9 mouse cellular contexts compared by ENCODE assay signal in genomic region chr5:114371331-114371730, GRCm38 (mm10). TPM values are rescaled to one million over a fixed set of nuclear protein-coding genes. Genes with fewer than 3 reads are reported as not detected.
DNase-seq lines count a peak whose midpoint lies in the region; ATAC-seq and TF ChIP-seq lines count a peak whose summit lies in the region.
"Had no signal": no experiment of that assay in that cellular context is flagged by ENCODE, and none has a peak within 500 bp of the region (broad histone marks: within the 10 kb centered on the region; RNA-seq: fewer than 3 reads in every experiment).

No protein-coding gene starts in this region.

- TF ChIP-seq CTCF in cerebellum, adult 2 months (IDR thresholded peaks at IDR 0.05; ENCODE audit: borderline replicate concordance, insufficient read depth, low read depth, low read length), result no peak

- H3K9ac ChIP-seq in kidney, embryonic 15.5 days, result no peak overlapping the region
- H3K9ac ChIP-seq in embryonic facial prominence, embryonic 12.5 days, result peak overlapping the region; percentile 11; the same call in 1 of the 2 replicates
- no peak overlapping the region for H3K9ac ChIP-seq in limb, embryonic 11.5 days (ENCODE audit: low read length)
- no peak overlapping the region for H3K9ac ChIP-seq in midbrain, embryonic 16.5 days (ENCODE audit: low read depth, low read length)

- no peak overlapping the region for H3ac ChIP-seq in myocyte (ENCODE audit: control insufficient read depth, insufficient read length)

- peaks cover 87% of the 10 kb centered on the region for H3K36me3 ChIP-seq in kidney, embryonic 15.5 days
- peaks cover 73% of the 10 kb centered on the region for H3K36me3 ChIP-seq in embryonic facial prominence, embryonic 12.5 days
- peaks cover 28% of the 10 kb centered on the region for H3K36me3 ChIP-seq in limb, embryonic 11.5 days (ENCODE audit: control insufficient read depth, insufficient read depth, low read length)
- peaks cover 11% of the 10 kb centered on the region for H3K36me3 ChIP-seq in myocyte (ENCODE audit: control insufficient read depth, insufficient read depth)
- H3K36me3 ChIP-seq in midbrain, embryonic 16.5 days (ENCODE audit: control insufficient read depth, insufficient read depth, low read length), result peaks cover 32% of the 10 kb centered on the region

- no peak overlapping the region for H3K4me3 ChIP-seq in kidney, embryonic 15.5 days (replicated peaks)
- no peak overlapping the region for H3K4me3 ChIP-seq in embryonic facial prominence, embryonic 12.5 days
- H3K4me3 ChIP-seq in limb, embryonic 11.5 days (ENCODE audit: low read depth, low read length), result no peak overlapping the region
- peak overlapping the region; percentile 2 for H3K4me3 ChIP-seq in myocyte
- H3K4me3 ChIP-seq in midbrain, embryonic 16.5 days (ENCODE audit: low read depth, low read length), result no peak overlapping the region
- no peak overlapping the region for H3K4me3 ChIP-seq in cerebellum, adult 2 months (replicated peaks; ENCODE audit: insufficient read depth, low read depth, low read length)

- H3K79me2 ChIP-seq in myocyte (ENCODE audit: control insufficient read depth, insufficient read depth), result peaks cover 62% of the 10 kb centered on the region

- peak overlapping the region; percentile 26; the same call in 1 of the 2 replicates for H3K4me2 ChIP-seq in kidney, embryonic 15.5 days
- peak overlapping the region; percentile 24; the same call in 1 of the 2 replicates for H3K4me2 ChIP-seq in embryonic facial prominence, embryonic 12.5 days (replicated peaks)
- no peak overlapping the region for H3K4me2 ChIP-seq in limb, embryonic 11.5 days (ENCODE audit: low read depth, severe bottlenecking)
- H3K4me2 ChIP-seq in myocyte (ENCODE audit: low read depth), result peak overlapping the region; percentile 82
- H3K4me2 ChIP-seq in midbrain, embryonic 16.5 days (ENCODE audit: low read length), result no peak overlapping the region

- H3K9me3 ChIP-seq in kidney, embryonic 15.5 days (replicated peaks), result no peaks in the 10 kb centered on the region
- H3K9me3 ChIP-seq in embryonic facial prominence, embryonic 12.5 days, result no peaks in the 10 kb centered on the region
- no peaks in the 10 kb centered on the region for H3K9me3 ChIP-seq in limb, embryonic 11.5 days (ENCODE audit: control insufficient read depth, low read length)
- no peaks in the 10 kb centered on the region for H3K9me3 ChIP-seq in midbrain, embryonic 16.5 days (replicated peaks; ENCODE audit: control insufficient read depth, low read length, poor library complexity, severe bottlenecking)

- no peak for DNase-seq in kidney, adult 8-10 months
- no peak for DNase-seq in limb, embryonic 11.5 days (ENCODE audit: low spot score)
- no peak for DNase-seq in cerebellum, adult 2 months
- DNase-seq in thymus, postnatal 0 days (ENCODE audit: low spot score), result no peak
- DNase-seq: thymus, adult 18-20 months had no signal

- no peak for TF ChIP-seq POLR2A in myocyte (IDR thresholded peaks at IDR 0.05; ENCODE audit: insufficient read length, low read depth)
- TF ChIP-seq POLR2A in cerebellum, adult 2 months (IDR thresholded peaks at IDR 0.05; ENCODE audit: borderline replicate concordance, insufficient read depth, low read length), result no peak

- ATAC-seq in kidney, embryonic 15.5 days (replicated peaks; ENCODE audit: low FRiP score), result no peak
- ATAC-seq in embryonic facial prominence, embryonic 12.5 days (ENCODE audit: insufficient number of reproducible peaks, insufficient read depth, low FRiP score, low TSS enrichment), result no peak
- ATAC-seq in limb, embryonic 11.5 days (ENCODE audit: insufficient number of reproducible peaks, low FRiP score, low TSS enrichment, low read depth), result no peak
- no peak for ATAC-seq in midbrain, embryonic 16.5 days

- H3K4me1 ChIP-seq in kidney, embryonic 15.5 days, result peaks cover 84% of the 10 kb centered on the region
- H3K4me1 ChIP-seq in embryonic facial prominence, embryonic 12.5 days, result peaks cover 50% of the 10 kb centered on the region
- peaks cover 38% of the 10 kb centered on the region for H3K4me1 ChIP-seq in limb, embryonic 11.5 days (ENCODE audit: control insufficient read depth, insufficient read depth, low read length)
- peaks cover 4% of the 10 kb centered on the region; the same call in 1 of the 2 replicates for H3K4me1 ChIP-seq in midbrain, embryonic 16.5 days (ENCODE audit: control insufficient read depth, insufficient read depth, low read length)
- no peaks in the 10 kb centered on the region for H3K4me1 ChIP-seq in cerebellum, adult 2 months (ENCODE audit: control insufficient read depth, insufficient read depth, low read length)

- 42% methylated on average over 3 of the region's 3 CpGs for WGBS in kidney, embryonic 15.5 days
- 46% methylated on average over 3 of the region's 3 CpGs for WGBS in embryonic facial prominence, embryonic 12.5 days
- WGBS in limb, embryonic 11.5 days, result 41% methylated on average over 3 of the region's 3 CpGs
- 88% methylated on average over 3 of the region's 3 CpGs for whole genome bisulfite sequencing in midbrain, embryonic 16.5 days
- 87% methylated on average over 3 of the region's 3 CpGs for WGBS in cerebellum, adult 2 months

- no peaks in the 10 kb centered on the region for H3K27me3 ChIP-seq in kidney, embryonic 15.5 days
- no peaks in the 10 kb centered on the region for H3K27me3 ChIP-seq in embryonic facial prominence, embryonic 12.5 days
- H3K27me3 ChIP-seq in limb, embryonic 11.5 days (ENCODE audit: control insufficient read depth, insufficient read depth, low read length), result no peaks in the 10 kb centered on the region
- H3K27me3 ChIP-seq in myocyte (ENCODE audit: control insufficient read depth, insufficient read depth, insufficient read length), result no peaks in the 10 kb centered on the region
- H3K27me3 ChIP-seq in midbrain, embryonic 16.5 days (ENCODE audit: control insufficient read depth, insufficient read depth, low read depth, low read length), result no peaks in the 10 kb centered on the region
- no peaks in the 10 kb centered on the region for H3K27me3 ChIP-seq in cerebellum, adult 2 months (ENCODE audit: control insufficient read depth, insufficient read depth, low read length)

- peak overlapping the region; percentile 93 for H3K27ac ChIP-seq in kidney, embryonic 15.5 days
- H3K27ac ChIP-seq in embryonic facial prominence, embryonic 12.5 days, result peak overlapping the region; percentile 95
- H3K27ac ChIP-seq in limb, embryonic 11.5 days (replicated peaks; ENCODE audit: low read depth, low read length), result peak overlapping the region; percentile 66
- no peak overlapping the region for H3K27ac ChIP-seq in midbrain, embryonic 16.5 days (ENCODE audit: low read length)
- H3K27ac ChIP-seq in cerebellum, adult 2 months (ENCODE audit: insufficient read depth, low read length), result no peak overlapping the region

TF ChIP-seq in myocyte, 11 proteins besides CTCF, POLR2A, EP300 and RAD21:
- TF ChIP-seq E2F4 (IDR thresholded peaks at IDR 0.05; ENCODE audit: insufficient read depth) (no peak), REST (IDR thresholded peaks at IDR 0.05; ENCODE audit: insufficient read depth, insufficient read length) (no peak), MYOD1 (IDR thresholded peaks at IDR 0.05; ENCODE audit: control insufficient read depth in 1 of 3, insufficient read length in 2 of 3, low read depth in 2 of 3) (no peak), MYOG (IDR thresholded peaks at IDR 0.05; ENCODE audit: control insufficient read depth in 1 of 3, insufficient read depth in 1 of 3, insufficient read length in 2 of 3, low read depth in 2 of 3) (no peak), TCF12 (IDR thresholded peaks at IDR 0.05; ENCODE audit: insufficient read depth, poor library complexity, severe bottlenecking) (no peak), TCF3 (IDR thresholded peaks at IDR 0.05; ENCODE audit: insufficient read length, low read depth) (no peak), POLR2AphosphoS2 (IDR thresholded peaks at IDR 0.05; ENCODE audit: insufficient read length, low read depth) (no peak), USF1 (IDR thresholded peaks at IDR 0.05; ENCODE audit: low read depth) (no peak), MAX (IDR thresholded peaks at IDR 0.05; ENCODE audit: low read depth) (no peak), CEBPB (IDR thresholded peaks at IDR 0.05; ENCODE audit: insufficient read depth, poor library complexity, severe bottlenecking) (no peak), SRF (IDR thresholded peaks at IDR 0.05; ENCODE audit: control insufficient read depth, insufficient read length, low read depth) (no peak)
TF ChIP-seq in myocyte: peak in this region for 0.

RNA-seq across cellular contexts. Expression of gene Kctd10, which starts 9.0 kb away (rescaled TPM):
- 93.4 and 101 TPM in 2 replicates for polyA plus RNA-seq in kidney, embryonic 15.5 days (2015; fragmentation: Nextera tagmentation; extraction: Ambion mirVana)
- polyA plus RNA-seq in embryonic facial prominence, embryonic 12.5 days (2016; fragmentation: Nextera tagmentation; extraction: Ambion mirVana), result 115 TPM in 2 replicates
- polyA plus RNA-seq in limb, embryonic 11.5 days (2014; fragmentation: Nextera tagmentation; extraction: Ambion mirVana), result 81.9 and 88.6 TPM in 2 replicates
- 84.1 TPM for polyA plus RNA-seq in myocyte (2012; fragmentation: generic; extraction: Trizol)
- 70.3 and 82.3 TPM in 2 replicates for polyA plus RNA-seq in midbrain, embryonic 16.5 days (2015; fragmentation: Nextera tagmentation; extraction: Ambion mirVana)
- polyA plus RNA-seq in cerebellum, adult 2 months (2012; rRNA removed), result 42.5 and 44.3 TPM in 2 replicates
- polyA plus RNA-seq in thymus, postnatal 0 days (2015; fragmentation: Nextera tagmentation; extraction: Ambion mirVana), result 65.6 and 65.8 TPM in 2 replicates

RNA-seq across cellular contexts. Expression of gene Ube3b, which starts 9.1 kb away (rescaled TPM):
- 40.6 and 43.8 TPM in 2 replicates for polyA plus RNA-seq in kidney, embryonic 15.5 days (2015; fragmentation: Nextera tagmentation; extraction: Ambion mirVana)
- polyA plus RNA-seq in embryonic facial prominence, embryonic 12.5 days (2016; fragmentation: Nextera tagmentation; extraction: Ambion mirVana), result 50.4 and 50.7 TPM in 2 replicates
- 48.4 and 54.1 TPM in 2 replicates for polyA plus RNA-seq in limb, embryonic 11.5 days (2014; fragmentation: Nextera tagmentation; extraction: Ambion mirVana)
- polyA plus RNA-seq in myocyte (2012; fragmentation: generic; extraction: Trizol), result 56.0 TPM
- 35.6 and 39.0 TPM in 2 replicates for polyA plus RNA-seq in midbrain, embryonic 16.5 days (2015; fragmentation: Nextera tagmentation; extraction: Ambion mirVana)
- polyA plus RNA-seq in cerebellum, adult 2 months (2012; rRNA removed), result 62.9 and 63.9 TPM in 2 replicates
- 29.4 and 29.7 TPM in 2 replicates for polyA plus RNA-seq in thymus, postnatal 0 days (2015; fragmentation: Nextera tagmentation; extraction: Ambion mirVana)

Comparison
In these comparisons a context has a peak if more than half of its experiments do, and no peak if none do; other contexts are left out.
1. H3K27ac ChIP-seq: peak in kidney, embryonic 15.5 days (single experiment), embryonic facial prominence, embryonic 12.5 days (single experiment) and limb, embryonic 11.5 days (single experiment); none in midbrain, embryonic 16.5 days (single experiment) and cerebellum, adult 2 months (single experiment).
2. H3K4me2 ChIP-seq: peak in kidney, embryonic 15.5 days (single experiment), embryonic facial prominence, embryonic 12.5 days (single experiment) and myocyte (single experiment); none in limb, embryonic 11.5 days (single experiment) and midbrain, embryonic 16.5 days (single experiment).